Mouse (Mus musculus): ENCODE measurements around the gene Dcps.

DNA sequence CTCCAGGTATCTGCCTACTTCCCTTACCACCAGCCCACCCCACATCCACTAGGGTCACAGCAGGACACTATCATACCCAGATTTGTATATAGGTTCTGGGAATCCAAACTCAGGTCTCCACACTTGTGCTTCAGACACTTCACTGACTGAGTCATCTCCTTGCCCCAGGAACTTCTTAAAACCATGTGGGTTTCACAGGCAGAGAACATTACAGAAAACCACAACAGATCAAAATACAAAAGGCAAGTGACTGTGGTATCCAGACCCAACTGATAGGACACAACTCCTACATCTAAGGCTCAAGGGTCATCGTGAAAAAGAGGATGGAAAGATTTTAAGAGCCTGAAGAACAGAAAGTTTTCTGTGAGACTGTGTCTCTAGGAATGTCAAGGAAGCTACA lies 2.5 kb downstream of the Dcps start:
- TF ChIP-seq GATA1 (IDR thresholded peaks at IDR 0.05; ENCODE audit: borderline replicate concordance, low read length): no peak
- TF ChIP-seq FLI1 (IDR thresholded peaks at IDR 0.05; ENCODE audit: low read length): no peak

Measured in megakaryocyte, embryonic 14.5 days (primary cell).